Mouse (Mus musculus) cortical plate, adult 2 months (tissue): Measurements from ENCODE around the gene Zfhx3. TPM values are rescaled to one million over a fixed set of nuclear protein-coding genes. Genes with fewer than 3 reads are reported as not detected.

Source experiments
- H3K27ac ChIP-seq: fragments of 200-500 bp; 2 replicates; pipeline ENCODE4 v1.5.1; 2012; ENCODE audit warnings: low read length, control low read depth, inconsistent platforms; ENCODE audit not compliant: insufficient read depth
- H3K4me1 ChIP-seq: fragments of 200-500 bp; 2 replicates; pipeline ENCODE4 v1.6.1; 2011; ENCODE audit warnings: low read length; ENCODE audit not compliant: control insufficient read depth, insufficient read depth
- H3K4me3 ChIP-seq: fragments of 200-500 bp; 2 replicates; pipeline ENCODE4 v1.5.1; 2011; ENCODE audit warnings: mild to moderate bottlenecking, low read length, control low read depth; ENCODE audit not compliant: insufficient read depth
- CTCF ChIP-seq: fragments of 200-500 bp; IDR thresholded peaks from 2 replicates; pipeline ENCODE4 v1.5.1; 2011; ENCODE audit warnings: mild to moderate bottlenecking, control low read depth, low read length; ENCODE audit not compliant: insufficient read depth; ENCODE audit errors: extremely low read depth
- POLR2A ChIP-seq: fragments of 200-500 bp; IDR thresholded peaks from 2 replicates; pipeline ENCODE4 v1.6.1; 2011; ENCODE audit warnings: mild to moderate bottlenecking, low read length, control low read depth; ENCODE audit not compliant: insufficient read depth; ENCODE audit errors: extremely low read depth
- polyA plus RNA-seq: library from polyadenylated mRNA; depleted of rRNA; stranded (reverse); fragments of >200 nt; gene quantifications from 2 replicates; pipeline ENCODE4 v1.2.3, GENCODE M21; 2012

Gene Zfhx3
- polyA plus RNA-seq, 1 experiment = 1.3 TPM

DNA sequence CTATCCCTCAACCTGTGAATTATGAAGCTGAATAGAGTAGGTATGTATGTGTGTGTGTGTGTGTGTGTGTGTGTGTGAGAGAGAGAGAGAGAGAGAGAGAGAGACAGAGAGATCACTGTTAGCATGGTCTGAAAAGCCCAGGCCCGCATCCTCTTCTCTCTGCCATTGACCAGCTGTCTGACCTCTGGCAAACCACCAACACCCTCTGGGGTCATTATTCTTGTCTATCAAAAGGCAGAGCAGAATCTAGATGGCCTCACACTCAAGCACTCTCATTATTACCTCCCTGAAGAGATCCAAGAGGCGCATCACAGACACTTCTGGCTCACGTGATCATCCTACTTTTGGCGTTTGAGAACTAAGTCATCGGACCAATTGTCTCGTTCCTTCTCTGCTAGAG, 831.0 kb downstream of the Zfhx3 start:
- Histone ChIP-seq H3K4me1 (no peaks in the 10 kb centered on the region), H3K4me3 (no peak overlapping the region), H3K27ac (no peak overlapping the region)
- TF ChIP-seq CTCF (no peak), POLR2A (no peak)

GRCm38 (mm10) chr8:108778063-108778462, 835.6 kb downstream of the Zfhx3 start:
- no peaks in the 10 kb centered on the region for H3K4me1 ChIP-seq
- no peak overlapping the region for H3K4me3 ChIP-seq
- TF ChIP-seq POLR2A (no peak), CTCF (no peak)
- H3K27ac ChIP-seq = no peak overlapping the region

- Histone ChIP-seq H3K4me1 (no peaks in the 10 kb centered on the region), H3K4me3 (no peak overlapping the region), H3K27ac (no peak overlapping the region)
- TF ChIP-seq CTCF (no peak), POLR2A (no peak)
Observed at GRCm38 (mm10) chr8:108778551-108778950, 836.1 kb downstream of the Zfhx3 start.

- Histone ChIP-seq H3K27ac (no peak overlapping the region), H3K4me1 (no peaks in the 10 kb centered on the region), H3K4me3 (no peak overlapping the region)
- TF ChIP-seq POLR2A (no peak), CTCF (no peak)
Observed at GRCm38 (mm10) chr8:108780766-108781165, 838.3 kb downstream of the Zfhx3 start.

DNA sequence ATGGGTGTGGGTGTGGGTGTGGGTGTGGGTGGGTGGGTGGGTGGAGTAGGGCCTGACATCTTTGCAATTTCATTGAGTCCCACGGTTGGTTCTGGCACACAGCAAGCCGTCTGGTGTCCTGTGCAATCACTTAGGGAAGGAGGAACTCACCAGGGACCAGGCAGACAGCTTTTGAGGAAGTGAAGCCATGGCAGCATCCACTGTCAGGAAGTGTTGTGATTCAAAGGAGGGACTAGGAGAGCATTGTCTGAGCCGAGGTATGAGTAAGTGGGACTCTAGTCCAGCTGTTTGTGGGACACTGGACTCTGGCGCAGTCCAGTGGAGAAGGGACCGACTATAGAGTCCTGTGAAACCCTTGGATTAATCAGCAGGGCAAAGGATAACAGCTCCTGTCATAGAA, 838.7 kb downstream of the Zfhx3 start:
- no peak overlapping the region for H3K27ac ChIP-seq
- H3K4me1 ChIP-seq = no peaks in the 10 kb centered on the region
- no peak overlapping the region for H3K4me3 ChIP-seq
- no peak for TF ChIP-seq CTCF

DNA sequence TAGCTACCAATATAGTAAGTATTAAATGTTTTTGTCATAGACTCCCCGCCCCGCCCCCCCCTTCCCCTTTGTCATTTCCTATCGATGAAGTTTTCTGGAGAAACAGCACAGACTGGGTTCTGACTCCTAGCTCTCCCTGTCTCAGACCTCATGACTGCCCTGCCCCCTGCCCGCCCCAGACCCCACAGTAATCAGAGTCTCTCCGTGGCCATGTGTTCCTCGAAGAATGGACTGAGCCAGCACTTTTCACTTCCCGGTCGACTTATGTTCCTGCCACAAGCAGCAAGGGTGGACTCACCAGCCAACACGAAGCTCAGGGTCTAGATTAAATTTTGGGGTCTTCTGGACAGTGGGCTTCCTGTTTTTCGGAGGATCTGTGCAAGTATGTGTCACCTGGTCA, 840.7 kb downstream of the Zfhx3 start:
- Histone ChIP-seq H3K27ac (no peak overlapping the region), H3K4me1 (no peaks in the 10 kb centered on the region), H3K4me3 (no peak overlapping the region)
- no peak for TF ChIP-seq POLR2A
- no peak for TF ChIP-seq CTCF

DNA sequence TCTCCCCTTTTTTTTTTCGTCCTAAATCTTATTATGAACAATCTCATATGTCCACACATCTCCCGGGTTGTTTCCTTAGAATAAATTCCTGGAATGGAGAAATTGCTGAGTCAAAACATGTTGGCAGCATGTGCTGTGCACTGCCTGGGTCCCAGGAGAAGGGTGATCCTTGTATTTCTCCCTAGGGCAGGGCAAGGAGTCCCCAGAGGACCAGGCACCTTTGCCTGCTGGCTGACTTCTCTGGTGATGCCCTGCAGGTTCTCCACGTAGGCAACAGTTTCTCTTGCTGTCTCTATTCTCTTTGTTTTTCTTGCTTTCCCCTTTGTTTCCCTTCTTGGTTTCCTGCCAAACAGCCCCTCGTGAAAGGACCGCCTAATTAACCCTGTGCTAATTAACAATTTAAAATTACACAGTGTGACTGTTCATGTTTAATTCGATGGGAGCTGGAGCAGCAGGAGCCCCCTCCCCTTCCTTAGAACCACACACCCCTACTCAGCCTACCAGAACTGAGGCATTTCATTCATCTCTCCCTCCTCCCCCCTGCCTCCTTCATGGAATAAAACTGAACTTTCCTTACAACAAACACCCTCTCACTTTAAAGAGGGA, 845.8 kb downstream of the Zfhx3 start:
- H3K4me1 ChIP-seq = no peaks in the 10 kb centered on the region; the same call in 1 of the 2 replicates
- H3K4me3 ChIP-seq = no peak overlapping the region
- no peak overlapping the region for H3K27ac ChIP-seq
- TF ChIP-seq CTCF (no peak), POLR2A (no peak)

DNA sequence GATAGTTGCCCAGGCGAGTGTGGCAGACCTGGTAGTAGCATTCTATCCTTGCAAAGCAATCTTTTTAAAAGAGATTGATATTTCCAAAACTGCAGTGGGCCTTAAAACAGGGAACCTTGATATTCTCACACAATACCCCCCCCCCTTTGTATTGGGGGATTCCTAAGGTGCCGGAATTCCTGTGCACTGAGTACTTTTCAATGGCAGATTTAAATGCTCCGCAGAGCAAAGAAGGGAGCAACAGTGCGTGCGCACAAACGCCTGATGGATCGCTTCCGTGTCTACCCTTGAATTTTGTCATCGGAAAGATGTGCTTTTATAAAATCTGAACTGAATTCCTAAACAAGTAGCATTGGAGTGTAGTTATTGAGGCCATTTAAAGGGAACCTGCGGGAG, 846.3 kb downstream of the Zfhx3 start:
- no peak overlapping the region for H3K27ac ChIP-seq

DNA sequence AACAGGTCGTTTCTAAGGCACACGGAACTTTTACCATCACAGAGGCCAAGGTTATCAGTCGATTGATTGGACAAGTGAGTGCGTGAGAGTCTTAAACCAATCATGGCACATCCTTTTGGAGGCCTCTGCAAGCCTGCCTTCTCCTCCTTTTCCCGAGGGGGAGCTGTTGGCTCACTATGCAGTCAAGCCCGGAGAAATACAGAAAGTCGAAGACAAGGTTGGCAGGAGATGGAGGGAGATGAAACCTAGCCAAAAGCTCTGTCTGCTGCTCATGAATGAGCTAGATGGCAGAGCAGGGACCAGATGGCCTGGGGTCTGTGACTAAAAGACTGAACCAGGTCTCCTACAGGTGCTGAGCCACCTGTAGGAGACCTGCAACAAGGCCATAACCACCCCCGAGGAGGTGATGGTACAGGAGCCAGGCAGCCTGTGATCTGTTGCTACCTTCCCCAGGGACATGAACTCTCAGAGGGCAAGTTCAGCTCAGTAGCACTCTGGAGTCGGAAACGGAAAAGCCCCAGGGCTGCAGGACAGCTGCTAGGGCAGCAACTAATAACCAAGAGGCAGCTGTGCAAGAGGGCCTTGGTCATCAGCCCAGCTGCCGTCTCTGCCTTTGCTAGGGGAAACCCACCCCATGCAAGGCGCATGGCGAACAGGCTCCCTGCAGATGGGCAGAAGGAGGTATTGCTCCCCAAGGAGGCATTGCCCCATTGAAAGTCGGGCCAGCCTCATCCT, 848.3 kb downstream of the Zfhx3 start:
- H3K4me1 ChIP-seq = no peaks in the 10 kb centered on the region; the same call in 1 of the 2 replicates
- no peak overlapping the region for H3K4me3 ChIP-seq
- H3K27ac ChIP-seq = no peak overlapping the region
- no peak for TF ChIP-seq POLR2A
- peak; percentile 76 for TF ChIP-seq CTCF

More for the DNA sequence above, 846.3 kb downstream of the Zfhx3 start:
- no peak for TF ChIP-seq POLR2A
- Histone ChIP-seq H3K4me1 (no peaks in the 10 kb centered on the region; the same call in 1 of the 2 replicates), H3K4me3 (no peak overlapping the region)

DNA sequence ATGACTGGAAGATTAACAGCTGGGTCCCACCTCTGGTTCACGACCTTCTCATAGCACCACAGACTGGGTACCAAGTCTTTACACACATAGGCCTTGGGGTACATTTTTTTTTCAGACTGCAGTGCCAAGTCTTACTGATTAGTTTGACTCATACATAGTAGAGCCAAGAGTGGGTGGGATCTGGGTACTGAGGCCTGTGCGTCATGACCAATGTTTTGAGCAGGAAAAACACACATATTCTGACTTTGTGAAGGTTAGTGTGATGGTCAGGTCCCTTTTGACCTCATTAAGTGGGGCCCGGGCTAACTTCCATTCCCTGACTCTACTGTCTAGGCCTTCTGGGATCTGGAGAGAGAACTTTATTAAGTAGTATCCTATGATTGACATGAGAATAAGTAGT, 853.6 kb downstream of the Zfhx3 start:
- Histone ChIP-seq H3K4me3 (no peak overlapping the region), H3K4me1 (no peaks in the 10 kb centered on the region), H3K27ac (no peak overlapping the region)
- no peak for TF ChIP-seq POLR2A
- no peak for TF ChIP-seq CTCF
